Mouse (Mus musculus) MN1 (cell line): ENCODE data around the gene Tec.

Experiments
- DNase-seq: peaks from one replicate; pipeline ENCODE4 v3.0.0-alpha.2; 2016; ENCODE audit warnings: low spot score

Gene Tec

GRCm38 (mm10) chr5:72783123-72783522, 85.2 kb downstream of the Tec start:
- DNase-seq: no peak

GRCm38 (mm10) chr5:72781776-72782175, 86.5 kb downstream of the Tec start:
- no peak for DNase-seq

- DNase-seq: no peak
Measured at GRCm38 (mm10) chr5:72776595-72776994, 91.7 kb downstream of the Tec start.

GRCm38 (mm10) chr5:72776127-72776526, 92.2 kb downstream of the Tec start:
- no peak for DNase-seq

GRCm38 (mm10) chr5:72769841-72770240, 98.4 kb downstream of the Tec start:
- DNase-seq: no peak

GRCm38 (mm10) chr5:72763546-72763945, 104.7 kb downstream of the Tec start:
- DNase-seq: no peak

GRCm38 (mm10) chr5:72763025-72763424, 105.3 kb downstream of the Tec start:
- no peak for DNase-seq

- DNase-seq: no peak
Measured at GRCm38 (mm10) chr5:72761758-72762157, 106.5 kb downstream of the Tec start.

- no peak for DNase-seq
Measured at GRCm38 (mm10) chr5:72761237-72761636, 107.0 kb downstream of the Tec start.

GRCm38 (mm10) chr5:72758925-72759924, 109.1 kb downstream of the Tec start:
- peak; percentile 42 for DNase-seq

GRCm38 (mm10) chr5:72757155-72757773, 111.0 kb downstream of the Tec start:
- no peak for DNase-seq

GRCm38 (mm10) chr5:72755941-72756340, 112.3 kb downstream of the Tec start:
- DNase-seq: no peak

GRCm38 (mm10) chr5:72755035-72755434, 113.2 kb downstream of the Tec start:
- DNase-seq: no peak

GRCm38 (mm10) chr5:72752585-72752984, 115.7 kb downstream of the Tec start, which contains the start of gene Txk:
Txk (minus strand) TSS chr5:72752777.
- no peak for DNase-seq

- no peak for DNase-seq
Measured at GRCm38 (mm10) chr5:72751056-72751758, 117.1 kb downstream of the Tec start.

- no peak for DNase-seq
Measured at GRCm38 (mm10) chr5:72750226-72750625, 118.1 kb downstream of the Tec start.

- DNase-seq: no peak
Measured at GRCm38 (mm10) chr5:72748659-72749265, 119.5 kb downstream of the Tec start.

GRCm38 (mm10) chr5:72747384-72747783, 120.9 kb downstream of the Tec start:
- DNase-seq: no peak

GRCm38 (mm10) chr5:72746461-72746860, 121.8 kb downstream of the Tec start:
- DNase-seq: no peak

GRCm38 (mm10) chr5:72743103-72743502, 125.2 kb downstream of the Tec start:
- DNase-seq: no peak

- no peak for DNase-seq
Measured at GRCm38 (mm10) chr5:72736868-72737267, 131.4 kb downstream of the Tec start.

- no peak for DNase-seq
Measured at GRCm38 (mm10) chr5:72736437-72736836, 131.8 kb downstream of the Tec start.
